Mouse (Mus musculus) right cerebral cortex, postnatal 25 days (tissue): ENCODE results near the gene Mapk14.
A peak's percentile ranks its signal among the peaks of the same experiment; 100 is the strongest.
"Not testable (repeated sequence)": the region's sequence is repeated elsewhere in the genome, so short reads cannot be mapped to it uniquely, and the experiment has no call there.

Experiments used
- DNase-seq: peaks from one replicate; pipeline ENCODE4 v3.0.0; 2022

The Mapk14 gene

GRCm38 (mm10) chr17:28698672-28699071 is 7.5 kb downstream of the Mapk14 start:
- no peak for DNase-seq

GRCm38 (mm10) chr17:28699789-28700188 is 8.7 kb downstream of the Mapk14 start:
- no peak for DNase-seq

DNA sequence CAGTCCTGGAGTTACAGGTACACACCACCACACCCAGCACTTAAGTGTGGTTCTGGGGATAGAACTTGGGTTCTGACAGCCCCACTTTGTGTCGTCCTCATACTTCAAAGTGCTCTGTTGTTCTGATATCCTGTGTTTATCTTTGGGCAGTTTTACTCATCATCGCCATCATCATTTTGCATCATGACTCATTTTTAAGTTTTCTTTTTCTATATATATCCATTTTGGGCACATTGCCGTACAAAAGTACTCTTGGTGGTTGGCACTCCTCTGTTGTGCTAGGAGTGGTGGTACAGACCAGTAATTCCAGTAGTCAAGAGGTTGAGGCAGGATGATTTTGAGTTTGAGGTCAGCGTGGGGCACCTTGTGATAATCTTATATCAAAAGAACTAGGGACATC is 10.0 kb downstream of the Mapk14 start:
- DNase-seq = no peak

- DNase-seq = no peak
Observed at GRCm38 (mm10) chr17:28701737-28702136, 10.6 kb downstream of the Mapk14 start.

DNA sequence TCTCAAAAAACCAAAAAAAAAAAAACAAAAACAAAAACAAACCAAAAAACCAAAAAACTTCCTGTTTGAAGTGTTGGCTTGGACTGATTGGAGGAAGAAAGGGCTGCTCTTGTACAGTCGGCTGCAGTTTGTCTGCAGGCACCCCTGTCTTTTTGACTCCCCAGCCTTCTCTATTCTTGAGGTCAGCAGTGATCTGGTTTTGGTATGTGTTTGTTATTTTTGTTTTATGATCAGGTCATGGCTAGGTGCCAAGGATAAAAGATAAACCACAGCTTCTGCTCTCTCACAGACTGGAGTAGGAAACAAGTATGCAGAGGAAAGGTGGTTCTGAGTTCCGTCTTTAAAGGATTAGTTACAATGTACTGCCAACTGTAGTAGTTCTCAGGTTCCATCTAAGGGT is 11.5 kb downstream of the Mapk14 start:
- DNase-seq = no peak

- no peak for DNase-seq
Observed at GRCm38 (mm10) chr17:28706697-28707096, 15.6 kb downstream of the Mapk14 start.

DNA sequence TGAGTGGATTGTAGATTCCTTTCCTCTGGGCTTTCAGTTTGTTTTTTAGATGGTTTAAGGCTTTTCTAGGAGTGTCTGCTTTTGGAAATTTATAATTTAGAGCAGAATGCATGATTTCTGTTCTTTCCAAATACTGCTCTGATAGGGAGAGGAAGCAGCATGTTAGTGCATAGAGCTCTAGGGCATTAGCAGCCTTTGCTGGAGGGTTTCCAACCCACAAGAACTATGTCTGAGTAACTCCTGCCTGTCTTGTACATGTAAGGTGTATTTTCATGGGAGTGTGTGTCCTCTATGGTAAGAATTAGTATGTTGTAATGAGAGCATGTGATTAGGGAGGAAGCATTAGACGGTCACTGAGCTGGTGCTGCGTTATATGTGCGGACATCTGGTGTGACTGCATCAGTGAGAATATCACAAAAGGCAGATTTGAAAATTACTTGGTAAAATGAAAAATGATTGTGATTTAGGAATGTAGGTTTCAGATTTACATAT is 16.1 kb downstream of the Mapk14 start:
- DNase-seq = no peak

DNA sequence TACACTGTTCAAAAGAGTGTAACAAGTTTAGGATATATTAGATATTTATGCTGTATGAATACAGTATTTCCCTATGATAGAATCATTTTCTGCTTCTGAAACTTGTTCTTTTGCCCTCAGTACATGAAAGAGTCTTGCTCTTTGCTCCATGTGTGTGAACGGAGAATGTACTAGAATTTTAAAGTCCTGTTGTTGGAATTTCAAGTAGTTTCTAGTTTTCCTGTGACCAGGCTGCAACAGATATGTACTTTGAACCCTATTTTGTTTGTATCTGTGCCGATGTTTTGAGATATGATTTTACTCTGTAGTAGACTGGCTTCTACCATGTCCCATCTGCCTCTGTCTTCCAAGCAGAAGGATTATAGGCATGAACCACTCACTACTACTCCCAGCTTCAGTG is 16.7 kb downstream of the Mapk14 start:
- DNase-seq = no peak

DNA sequence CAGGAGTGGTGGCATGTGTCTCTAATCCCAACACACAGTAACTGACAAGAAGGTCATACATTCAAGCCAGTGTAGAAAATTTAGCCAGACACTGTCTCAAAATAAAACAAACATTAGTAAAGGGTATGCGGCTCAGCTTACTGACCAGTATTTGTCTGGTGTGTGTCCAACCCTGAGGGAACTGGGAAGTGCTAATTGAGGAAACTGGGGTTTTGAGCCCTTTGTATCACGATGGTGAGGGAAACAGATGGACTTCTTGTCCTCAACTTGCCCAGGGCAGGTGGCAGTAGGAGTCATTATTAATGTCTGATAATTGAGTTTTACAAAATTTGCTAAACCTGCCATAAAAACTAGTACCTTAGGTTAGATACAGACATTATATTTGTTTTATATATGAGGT is 17.9 kb downstream of the Mapk14 start:
- DNase-seq = no peak

DNA sequence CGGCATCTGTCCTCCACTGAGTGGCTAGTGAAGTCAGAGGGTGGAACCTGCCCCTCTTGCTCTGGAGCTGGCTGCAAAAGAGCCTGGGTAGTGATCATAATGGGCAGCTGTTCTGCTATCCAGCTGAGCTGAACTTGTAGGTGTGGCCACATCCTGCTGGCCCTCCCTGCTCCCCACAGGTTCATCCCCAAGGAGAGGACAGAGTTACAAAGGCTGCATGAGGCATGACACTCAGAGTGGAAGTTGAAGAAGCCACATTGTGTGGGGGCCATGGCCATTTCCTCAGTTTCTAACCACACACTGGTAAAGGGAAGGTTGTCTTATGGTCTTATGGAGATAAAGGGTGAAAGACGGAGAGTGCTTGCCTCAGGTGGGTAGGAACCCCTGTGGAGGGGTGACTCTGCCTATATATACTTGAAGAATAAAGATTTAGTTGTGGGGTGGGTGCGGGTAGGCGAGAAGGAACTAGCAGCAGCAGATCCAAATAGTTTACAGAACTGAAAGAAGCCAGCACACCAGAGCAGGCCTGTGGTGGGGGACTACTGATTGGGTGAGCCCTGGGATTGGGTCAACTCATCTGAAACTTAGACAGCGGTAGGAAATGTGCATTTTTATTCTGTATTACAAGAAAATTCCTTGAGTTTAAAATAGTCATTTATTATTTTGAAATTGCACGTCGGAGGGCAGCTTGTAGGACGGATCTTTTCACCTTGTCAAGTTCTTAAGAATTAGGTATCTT is 18.6 kb downstream of the Mapk14 start:
- DNase-seq = no peak

GRCm38 (mm10) chr17:28710291-28710688 is 19.2 kb downstream of the Mapk14 start:
- no peak for DNase-seq

- DNase-seq = no peak
Observed at GRCm38 (mm10) chr17:28711237-28711636, 20.1 kb downstream of the Mapk14 start.

GRCm38 (mm10) chr17:28712305-28712704 is 21.2 kb downstream of the Mapk14 start:
- DNase-seq = no peak

DNA sequence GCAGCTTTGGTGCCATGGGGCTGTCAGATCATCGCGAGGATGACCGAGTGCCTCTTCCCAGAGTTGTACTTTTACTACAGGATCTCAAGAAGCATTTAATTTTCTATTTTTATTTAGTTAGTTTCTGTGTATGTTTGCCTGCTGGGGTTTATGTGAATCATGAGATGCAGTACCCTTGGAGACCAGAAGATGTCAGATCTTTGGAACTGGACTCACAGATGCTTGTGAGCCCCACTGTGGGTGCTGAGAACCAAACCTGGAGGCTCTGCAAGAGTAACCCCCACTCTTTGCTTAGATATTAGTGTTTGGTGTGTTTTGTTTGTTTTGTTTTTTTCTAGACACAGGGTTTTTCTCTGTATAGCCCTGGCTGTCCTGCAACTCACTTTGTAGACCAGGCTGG is 22.9 kb downstream of the Mapk14 start:
- no peak for DNase-seq

DNA sequence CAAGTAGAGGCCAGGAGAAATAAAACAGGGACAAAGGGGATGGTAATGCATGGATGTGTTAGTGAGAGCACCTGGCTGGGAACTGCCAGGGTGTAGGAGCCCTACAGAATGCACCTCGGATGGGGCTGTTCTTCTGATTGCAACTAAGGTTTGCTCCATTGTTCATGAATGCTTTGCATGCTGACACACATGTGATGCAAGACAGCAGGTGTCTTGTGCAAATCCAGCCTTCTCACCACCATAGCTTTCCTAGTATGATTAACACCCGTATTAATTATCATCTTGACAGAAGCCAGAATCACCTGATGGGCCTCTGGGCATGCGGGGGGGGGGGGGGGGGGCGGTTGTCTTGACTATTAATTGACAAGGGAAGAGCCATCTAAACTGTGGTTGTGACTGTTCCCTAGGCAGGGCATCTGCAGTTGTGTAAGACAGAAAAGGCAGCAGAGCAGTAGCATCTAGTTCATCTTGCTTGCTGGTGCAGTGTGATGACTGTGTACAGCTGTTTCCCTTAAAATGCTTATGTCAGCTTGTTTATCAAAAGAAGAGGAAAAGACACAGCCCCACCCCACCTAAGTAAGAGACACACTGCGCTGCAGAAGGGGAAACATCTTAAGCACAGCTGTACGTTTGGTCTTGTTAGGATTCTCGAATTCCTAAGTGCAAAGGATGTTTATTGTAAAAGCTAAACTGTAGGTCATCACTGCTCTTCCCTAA is 24.9 kb downstream of the Mapk14 start:
- DNase-seq = no peak

DNA sequence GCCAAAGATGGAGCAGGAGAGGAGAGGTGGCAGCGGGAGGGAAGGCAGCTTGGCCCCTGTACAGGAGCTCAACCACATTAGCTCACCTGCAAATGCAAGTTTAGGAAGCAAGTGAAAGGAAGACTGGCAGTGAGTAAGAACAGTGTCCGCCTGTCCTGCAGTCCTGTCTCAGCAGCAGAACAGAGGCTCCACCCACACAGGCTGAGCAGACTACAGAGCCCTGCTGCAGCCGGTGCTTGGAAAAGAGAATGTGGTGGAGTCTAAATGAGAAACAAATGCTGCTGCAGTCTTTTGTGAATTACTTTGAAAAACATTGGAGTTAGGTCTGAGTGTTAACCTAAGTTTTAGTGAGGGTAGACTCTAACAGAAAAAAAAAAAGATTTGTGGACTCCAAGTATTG is 26.4 kb downstream of the Mapk14 start:
- no peak for DNase-seq

- DNase-seq = no peak
Observed at GRCm38 (mm10) chr17:28725783-28726182, 34.7 kb downstream of the Mapk14 start, which contains the start of gene AC170998.1. TSS of gene AC170998.1 (plus strand) at chr17:28726083.

DNA sequence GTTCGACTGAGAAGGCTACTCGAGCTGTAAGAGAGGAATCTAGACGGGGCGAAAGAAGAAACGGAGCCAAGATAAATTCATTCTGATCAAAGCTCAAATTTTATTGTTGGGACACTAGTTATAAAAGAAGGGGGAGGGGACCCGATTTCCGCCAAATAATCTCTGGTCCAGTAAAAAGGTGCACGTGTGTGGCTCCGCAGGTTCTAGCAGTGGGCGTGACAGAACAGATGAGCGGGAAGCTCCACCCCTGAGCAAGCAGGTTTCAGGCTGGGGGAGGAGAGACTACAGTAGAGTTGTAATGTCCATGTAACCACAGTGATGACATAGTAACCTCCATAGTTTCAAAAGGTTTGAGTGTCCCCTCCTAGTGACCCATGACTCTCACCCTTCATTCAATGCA is 36.4 kb downstream of the Mapk14 start:
- not testable (repeated sequence) for DNase-seq

- no peak for DNase-seq
Observed at GRCm38 (mm10) chr17:28735317-28736105, 44.4 kb downstream of the Mapk14 start.

GRCm38 (mm10) chr17:28736486-28736885 is 45.4 kb downstream of the Mapk14 start:
- no peak for DNase-seq

- no peak for DNase-seq
Observed at GRCm38 (mm10) chr17:28737973-28738372, 46.8 kb downstream of the Mapk14 start.

DNA sequence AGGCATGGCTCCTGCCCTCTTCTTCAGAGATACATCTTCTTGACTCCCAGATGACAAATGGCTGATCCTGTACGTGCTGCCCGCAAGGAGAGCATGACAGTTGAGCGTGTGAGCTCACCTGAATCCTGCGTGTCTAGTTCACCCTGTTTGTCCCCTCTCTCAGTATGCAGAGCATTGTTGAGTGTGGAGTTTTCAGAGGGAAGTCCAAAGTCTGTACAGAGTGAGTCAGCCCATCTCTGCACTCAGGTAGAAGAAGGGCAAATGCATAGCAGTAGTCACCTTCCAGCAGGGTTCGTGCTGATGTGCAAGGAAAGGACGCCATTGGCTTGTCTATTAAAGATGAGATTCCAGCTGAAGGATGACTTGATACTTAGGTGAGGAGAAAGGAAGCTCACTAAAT is 48.1 kb downstream of the Mapk14 start:
- DNase-seq = no peak

DNA sequence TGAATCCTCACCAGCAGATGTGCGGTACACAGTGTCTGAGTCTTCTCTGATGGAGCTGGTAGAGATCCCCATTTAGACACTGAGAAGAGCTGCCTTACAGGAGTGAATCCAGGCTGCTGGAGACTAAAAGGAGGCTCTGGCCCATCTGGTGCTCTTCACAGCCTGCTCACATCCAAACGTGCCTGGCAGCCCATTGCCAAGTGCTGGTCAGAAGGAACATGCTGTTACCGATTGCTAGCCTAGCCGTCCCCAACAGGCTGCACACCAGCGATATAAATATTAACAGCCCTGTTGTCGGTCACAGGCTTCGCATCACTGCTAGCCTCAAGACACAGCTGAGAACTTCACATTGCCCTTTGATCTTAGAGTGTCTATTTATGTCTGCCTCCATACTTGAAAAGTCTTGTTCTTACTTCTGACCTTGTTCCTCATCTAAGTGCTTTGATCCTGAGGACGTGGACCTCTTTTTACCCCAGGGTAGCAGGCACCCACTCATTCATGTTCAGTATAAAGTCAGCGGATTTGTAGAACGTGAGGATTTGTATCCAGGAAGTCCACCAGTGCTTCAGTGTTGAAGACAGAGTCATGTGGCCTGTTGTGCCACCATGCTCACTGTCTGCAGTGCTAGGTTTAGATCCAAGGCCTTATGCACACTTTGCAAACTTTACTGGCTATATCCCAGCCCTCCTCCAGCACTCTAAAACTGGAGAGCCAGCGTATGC is 52.2 kb downstream of the Mapk14 start:
- peak; percentile 69 for DNase-seq
